Mouse (Mus musculus): Measurements from ENCODE around the gene Bglap. TPM values are rescaled to one million over a fixed set of nuclear protein-coding genes. Genes with fewer than 3 reads are reported as not detected.
"Not testable (repeated sequence)": the region's sequence is repeated elsewhere in the genome, so short reads cannot be mapped to it uniquely, and the experiment has no call there.

Bglap gene
- polyA plus RNA-seq, 1 experiment, result not detected

- no peak for TF ChIP-seq POLR2A (IDR thresholded peaks at IDR 0.05; ENCODE audit: borderline replicate concordance, low read depth, low read length)
- TF ChIP-seq CTCF (IDR thresholded peaks at IDR 0.05; ENCODE audit: low read depth, low read length), result no peak
- H3K4me3 ChIP-seq (ENCODE audit: insufficient read depth, low read length), result no peak overlapping the region
Measured at GRCm38 (mm10) chr3:88395742-88396141, 11.5 kb upstream of the Bglap start.

GRCm38 (mm10) chr3:88395288-88395687 is 11.0 kb upstream of the Bglap start:
- H3K4me1 ChIP-seq (ENCODE audit: control insufficient read depth, insufficient read depth, low read length), result peaks cover 3% of the 10 kb centered on the region; the same call in 1 of the 2 replicates
- no peak overlapping the region for H3K27ac ChIP-seq (ENCODE audit: insufficient read depth, low read depth, low read length)
- no peak overlapping the region for H3K4me3 ChIP-seq (ENCODE audit: insufficient read depth, low read length)
- TF ChIP-seq CTCF (IDR thresholded peaks at IDR 0.05; ENCODE audit: low read depth, low read length), result no peak

More at GRCm38 (mm10) chr3:88395742-88396141, 11.5 kb upstream of the Bglap start:
- H3K27ac ChIP-seq (ENCODE audit: insufficient read depth, low read depth, low read length), result no peak overlapping the region
- H3K4me1 ChIP-seq (ENCODE audit: control insufficient read depth, insufficient read depth, low read length), result peaks cover 3% of the 10 kb centered on the region; the same call in 1 of the 2 replicates

- TF ChIP-seq CTCF (IDR thresholded peaks at IDR 0.05; ENCODE audit: low read depth, low read length) (no peak), POLR2A (IDR thresholded peaks at IDR 0.05; ENCODE audit: borderline replicate concordance, low read depth, low read length) (no peak)
- Histone ChIP-seq H3K4me1 (ENCODE audit: control insufficient read depth, insufficient read depth, low read length) (peaks cover 3% of the 10 kb centered on the region; the same call in 1 of the 2 replicates), H3K4me3 (ENCODE audit: insufficient read depth, low read length) (no peak overlapping the region), H3K27ac (ENCODE audit: insufficient read depth, low read depth, low read length) (no peak overlapping the region)
Measured at GRCm38 (mm10) chr3:88393776-88394375, 9.6 kb upstream of the Bglap start.

GRCm38 (mm10) chr3:88382383-88382782 is 1.9 kb downstream of the Bglap start:
- not testable (repeated sequence) for H3K4me1 ChIP-seq (ENCODE audit: control insufficient read depth, insufficient read depth, low read length); H3K27ac ChIP-seq (ENCODE audit: insufficient read depth, low read depth, low read length); H3K4me3 ChIP-seq (ENCODE audit: insufficient read depth, low read length)

- H3K4me3 ChIP-seq (ENCODE audit: insufficient read depth, low read length); H3K4me1 ChIP-seq (ENCODE audit: control insufficient read depth, insufficient read depth, low read length); H3K27ac ChIP-seq (ENCODE audit: insufficient read depth, low read depth, low read length): not testable (repeated sequence)
Measured at GRCm38 (mm10) chr3:88381389-88382315, 2.6 kb downstream of the Bglap start.

GRCm38 (mm10) chr3:88378599-88378998 is 5.7 kb downstream of the Bglap start, which contains the start of gene Bglap2:
Gene Bglap2 (minus strand): TSS chr3:88378699.
- not testable (repeated sequence) for H3K4me3 ChIP-seq (ENCODE audit: insufficient read depth, low read length); H3K27ac ChIP-seq (ENCODE audit: insufficient read depth, low read depth, low read length); H3K4me1 ChIP-seq (ENCODE audit: control insufficient read depth, insufficient read depth, low read length)

GRCm38 (mm10) chr3:88376644-88377043 is 7.6 kb downstream of the Bglap start:
- H3K27ac ChIP-seq (ENCODE audit: insufficient read depth, low read depth, low read length); H3K4me1 ChIP-seq (ENCODE audit: control insufficient read depth, insufficient read depth, low read length); H3K4me3 ChIP-seq (ENCODE audit: insufficient read depth, low read length): not testable (repeated sequence)

- H3K27ac ChIP-seq (ENCODE audit: insufficient read depth, low read depth, low read length); H3K4me1 ChIP-seq (ENCODE audit: control insufficient read depth, insufficient read depth, low read length); H3K4me3 ChIP-seq (ENCODE audit: insufficient read depth, low read length): not testable (repeated sequence)
Measured at GRCm38 (mm10) chr3:88375750-88376626, 8.3 kb downstream of the Bglap start.

GRCm38 (mm10) chr3:88372643-88373042 is 11.6 kb downstream of the Bglap start, which contains the start of gene Bglap3:
Gene Bglap3 (minus strand): TSS chr3:88372743.
- not testable (repeated sequence) for H3K4me1 ChIP-seq (ENCODE audit: control insufficient read depth, insufficient read depth, low read length); H3K27ac ChIP-seq (ENCODE audit: insufficient read depth, low read depth, low read length); H3K4me3 ChIP-seq (ENCODE audit: insufficient read depth, low read length)

GRCm38 (mm10) chr3:88368511-88368910 is 15.8 kb downstream of the Bglap start:
- H3K4me1 ChIP-seq (ENCODE audit: control insufficient read depth, insufficient read depth, low read length); H3K27ac ChIP-seq (ENCODE audit: insufficient read depth, low read depth, low read length); H3K4me3 ChIP-seq (ENCODE audit: insufficient read depth, low read length): not testable (repeated sequence)

GRCm38 (mm10) chr3:88367517-88367916 is 16.7 kb downstream of the Bglap start:
- not testable (repeated sequence) for H3K4me1 ChIP-seq (ENCODE audit: control insufficient read depth, insufficient read depth, low read length); H3K4me3 ChIP-seq (ENCODE audit: insufficient read depth, low read length); H3K27ac ChIP-seq (ENCODE audit: insufficient read depth, low read depth, low read length)

GRCm38 (mm10) chr3:88366830-88367428 is 17.3 kb downstream of the Bglap start:
- H3K4me3 ChIP-seq (ENCODE audit: insufficient read depth, low read length); H3K4me1 ChIP-seq (ENCODE audit: control insufficient read depth, insufficient read depth, low read length); H3K27ac ChIP-seq (ENCODE audit: insufficient read depth, low read depth, low read length): not testable (repeated sequence)

Measured in bone marrow macrophage, adult 2 months (primary cell).